Mouse (Mus musculus) lung, postnatal 0 days (tissue): Measurements from ENCODE around the gene Tcl1b1.
"Not testable (repeated sequence)": the region's sequence is repeated elsewhere in the genome, so short reads cannot be mapped to it uniquely, and the experiment has no call there.

Experiments
- CTCF ChIP-seq: IDR thresholded peaks from 2 replicates; pipeline ENCODE4 v1.5.1; 2016; ENCODE audit warnings: antibody characterized with exemption, mild to moderate bottlenecking
- EP300 ChIP-seq: IDR thresholded peaks from 2 replicates; pipeline ENCODE4 v1.6.1; 2016; ENCODE audit warnings: antibody characterized with exemption, mild to moderate bottlenecking, control low read depth

DNA sequence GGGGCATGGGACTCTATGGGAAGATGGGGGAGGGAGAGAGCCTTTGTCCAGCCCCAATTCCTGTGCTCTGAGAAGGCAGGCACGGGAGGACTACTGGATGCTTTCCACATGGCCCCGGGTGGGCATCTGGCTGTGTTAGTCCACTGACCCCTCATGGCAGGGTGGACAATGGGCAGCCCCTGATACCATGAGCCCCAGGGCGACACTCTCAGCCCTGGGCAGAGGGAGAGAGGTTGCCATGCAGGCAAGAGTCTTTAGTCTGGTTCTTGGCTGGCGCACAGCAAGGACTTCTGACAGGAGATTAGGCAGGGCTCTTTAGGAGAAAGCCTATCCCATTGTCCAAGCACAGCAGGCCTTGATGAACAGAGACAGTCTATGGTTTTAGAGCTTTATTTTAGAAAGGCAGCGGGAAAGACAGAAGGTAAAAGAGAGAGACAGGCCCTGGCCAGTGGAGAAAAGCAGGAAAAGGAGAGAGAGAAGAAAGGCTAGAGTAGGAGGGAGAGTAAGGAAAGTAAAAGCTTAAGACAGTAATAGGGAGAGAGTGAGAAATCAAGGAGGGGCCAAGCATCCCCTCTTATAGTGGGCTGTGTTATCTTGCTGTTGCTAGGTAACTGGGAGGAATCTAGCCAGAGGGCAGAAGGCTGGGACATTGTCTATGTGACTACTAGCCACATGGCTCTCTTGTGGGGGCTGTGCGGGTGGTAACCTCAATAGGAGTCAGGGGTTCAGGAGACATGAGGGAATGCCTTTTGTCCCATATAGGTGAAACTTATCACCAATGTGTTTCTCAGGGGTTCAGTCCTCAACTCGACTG lies 40.4 kb downstream of the Tcl1b1 start:
- TF ChIP-seq CTCF, EP300: not testable (repeated sequence)
